ENCODE assay signal across 8 mouse cellular contexts in the genomic region with DNA sequence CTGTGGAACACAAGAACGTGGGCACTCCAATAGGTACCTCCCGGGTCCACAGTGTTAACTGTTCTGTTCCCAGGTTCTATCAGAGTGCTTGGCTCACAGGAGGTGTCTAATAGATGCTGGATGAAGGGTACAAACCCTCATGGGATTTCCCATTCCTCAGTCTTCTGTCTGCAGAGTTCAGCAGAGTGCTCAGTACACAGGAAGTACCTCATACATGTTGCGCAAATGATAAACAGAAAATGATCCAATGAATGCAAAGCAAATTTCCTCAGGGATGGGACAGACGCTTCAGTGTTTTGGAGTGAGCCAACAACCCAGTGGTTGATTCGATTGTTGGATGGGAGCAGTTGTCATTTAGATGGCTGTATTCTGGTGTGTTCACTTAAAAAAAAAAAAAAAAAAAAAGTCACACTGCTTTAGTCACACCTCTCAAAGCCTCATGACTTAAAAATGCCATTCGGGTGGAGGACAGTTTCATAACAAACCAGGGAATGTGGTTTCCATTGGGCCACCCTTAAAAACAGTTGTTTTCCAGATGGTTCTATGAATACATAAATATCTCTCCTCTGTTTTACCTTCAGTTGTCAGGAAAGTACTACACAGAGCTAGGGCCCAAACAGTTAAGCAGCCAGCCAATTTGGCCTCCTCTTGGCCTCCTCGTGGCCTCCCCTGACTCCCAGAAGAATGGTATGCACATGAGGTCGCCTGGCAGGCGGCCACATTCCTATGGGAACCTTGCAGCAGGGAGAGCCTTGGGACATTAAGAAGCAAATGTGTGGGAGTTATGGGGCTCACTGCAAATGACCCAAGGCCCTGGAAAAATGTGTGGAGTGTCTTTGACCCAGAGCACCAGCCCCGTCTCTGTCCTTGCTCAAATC.
DNase-seq lines count a peak whose midpoint lies in the region; ATAC-seq lines count a peak whose summit lies in the region.

No protein-coding gene starts in this region.

- no peak overlapping the region for H3K27ac ChIP-seq in hindbrain, embryonic 11.5 days (ENCODE audit: low read depth, low read length)
- no peak overlapping the region for H3K27ac ChIP-seq in midbrain, embryonic 13.5 days

- no peaks in the 10 kb centered on the region for H3K9me3 ChIP-seq in hindbrain, embryonic 11.5 days (ENCODE audit: control insufficient read depth, low read length)
- no peaks in the 10 kb centered on the region for H3K9me3 ChIP-seq in midbrain, embryonic 13.5 days

- H3K4me1 ChIP-seq in hindbrain, embryonic 11.5 days (replicated peaks; ENCODE audit: control insufficient read depth, insufficient read depth, low read length): no peaks in the 10 kb centered on the region
- H3K4me1 ChIP-seq in midbrain, embryonic 13.5 days (replicated peaks): no peaks in the 10 kb centered on the region

- no peak overlapping the region for H3K4me2 ChIP-seq in hindbrain, embryonic 11.5 days (replicated peaks; ENCODE audit: low read depth, low read length)
- no peak overlapping the region for H3K4me2 ChIP-seq in midbrain, embryonic 13.5 days (replicated peaks)

- intact Hi-C loops in gastrocnemius, postnatal 36 days (cut with DNase I): no loop called here

- H3K4me3 ChIP-seq in hindbrain, embryonic 11.5 days (ENCODE audit: low read depth, low read length): no peak overlapping the region
- no peak overlapping the region for H3K4me3 ChIP-seq in midbrain, embryonic 13.5 days (replicated peaks)

- ATAC-seq in hindbrain, embryonic 11.5 days (ENCODE audit: low FRiP score): no peak
- ATAC-seq in midbrain, embryonic 13.5 days: no peak

- peak; percentile 7 to 11 for DNase-seq in spleen, postnatal 36 days (ENCODE audit: low spot score in 2 of 2)
- no peak for DNase-seq in spleen, postnatal 10 days (ENCODE audit: low spot score in 2 of 2)
- peak; percentile 17 to 27 for DNase-seq in gastrocnemius, postnatal 36 days
- DNase-seq in kidney, postnatal 36 days: peak; percentile 83 to 84
- DNase-seq in testis, postnatal 10 days (ENCODE audit: low spot score): peak; percentile 74
- DNase-seq in hindbrain, embryonic 11.5 days (ENCODE audit: low spot score): no peak
- no peak for DNase-seq in thymus, postnatal 25 days

- 65% methylated on average over 10 of the region's 10 CpGs for WGBS in hindbrain, embryonic 11.5 days
- WGBS in midbrain, embryonic 13.5 days: 79% methylated on average over 10 of the region's 10 CpGs

- H3K27me3 ChIP-seq in hindbrain, embryonic 11.5 days (ENCODE audit: control insufficient read depth, insufficient read depth, low read length): no peaks in the 10 kb centered on the region
- H3K27me3 ChIP-seq in midbrain, embryonic 13.5 days: no peaks in the 10 kb centered on the region

- H3K36me3 ChIP-seq in hindbrain, embryonic 11.5 days (ENCODE audit: control insufficient read depth, insufficient read depth, low read length): no peaks in the 10 kb centered on the region
- no peaks in the 10 kb centered on the region for H3K36me3 ChIP-seq in midbrain, embryonic 13.5 days

- no peak overlapping the region for H3K9ac ChIP-seq in hindbrain, embryonic 11.5 days (ENCODE audit: low read depth, low read length)
- H3K9ac ChIP-seq in midbrain, embryonic 13.5 days (replicated peaks): no peak overlapping the region

Comparison
In these comparisons a context has a peak if more than half of its experiments do, and no peak if none do; other contexts are left out.
1. DNase-seq: peak in spleen, postnatal 36 days (2 of 2), gastrocnemius, postnatal 36 days (2 of 2), kidney, postnatal 36 days (2 of 2) and testis, postnatal 10 days (single experiment); none in spleen, postnatal 10 days (0 of 2), hindbrain, embryonic 11.5 days (single experiment) and thymus, postnatal 25 days (single experiment).